Mouse (Mus musculus): Measurements from ENCODE around the gene Hnrnpm. TPM values are rescaled to one million over a fixed set of nuclear protein-coding genes. Genes with fewer than 3 reads are reported as not detected.

The Hnrnpm gene
- polyA plus RNA-seq, 1 experiment = 320 TPM

DNA sequence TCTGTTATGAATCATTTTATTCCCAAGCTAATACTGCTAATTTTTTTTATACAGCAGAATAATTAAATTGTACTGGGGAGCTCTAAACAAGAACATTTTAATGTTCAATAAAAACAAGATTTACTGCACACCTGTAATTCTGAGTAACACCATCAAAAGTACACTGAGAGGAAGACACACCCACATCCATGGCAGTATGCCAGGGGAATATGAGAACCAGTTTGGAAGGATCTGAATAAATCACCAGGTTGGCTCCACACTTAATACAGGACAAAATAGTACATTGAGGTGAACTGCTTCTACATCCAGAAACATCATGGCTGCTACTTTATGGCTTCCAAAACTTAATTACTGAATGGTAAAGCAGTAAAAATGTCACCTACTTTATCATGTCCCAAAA is 11.2 kb downstream of the Hnrnpm start:
- H3K4me1 ChIP-seq (ENCODE audit: control insufficient read depth, insufficient read depth, low read length) = peaks cover 22% of the 10 kb centered on the region
- no peak overlapping the region for H3K27ac ChIP-seq (ENCODE audit: insufficient read depth, low read depth, low read length)
- H3K4me3 ChIP-seq (ENCODE audit: insufficient read depth, low read length) = no peak overlapping the region
- no peak for TF ChIP-seq POLR2A (IDR thresholded peaks at IDR 0.05; ENCODE audit: borderline replicate concordance, low read depth, low read length)
- no peak for TF ChIP-seq CTCF (IDR thresholded peaks at IDR 0.05; ENCODE audit: low read depth, low read length)

- peaks cover 12% of the 10 kb centered on the region for H3K4me1 ChIP-seq (ENCODE audit: control insufficient read depth, insufficient read depth, low read length)
- H3K4me3 ChIP-seq (ENCODE audit: insufficient read depth, low read length) = no peak overlapping the region
- TF ChIP-seq CTCF (IDR thresholded peaks at IDR 0.05; ENCODE audit: low read depth, low read length) (no peak), POLR2A (IDR thresholded peaks at IDR 0.05; ENCODE audit: borderline replicate concordance, low read depth, low read length) (no peak)
- H3K27ac ChIP-seq (ENCODE audit: insufficient read depth, low read depth, low read length) = no peak overlapping the region
Observed at GRCm38 (mm10) chr17:33673837-33674236, 12.8 kb downstream of the Hnrnpm start.

- peaks cover 7% of the 10 kb centered on the region; the same call in 1 of the 2 replicates for H3K4me1 ChIP-seq (ENCODE audit: control insufficient read depth, insufficient read depth, low read length)
- TF ChIP-seq POLR2A (IDR thresholded peaks at IDR 0.05; ENCODE audit: borderline replicate concordance, low read depth, low read length) = no peak
- TF ChIP-seq CTCF (IDR thresholded peaks at IDR 0.05; ENCODE audit: low read depth, low read length) = no peak
- no peak overlapping the region for H3K4me3 ChIP-seq (ENCODE audit: insufficient read depth, low read length)
- H3K27ac ChIP-seq (ENCODE audit: insufficient read depth, low read depth, low read length) = no peak overlapping the region
Observed at GRCm38 (mm10) chr17:33669681-33670080, 17.0 kb downstream of the Hnrnpm start.

GRCm38 (mm10) chr17:33666813-33667212 is 19.8 kb downstream of the Hnrnpm start:
- H3K27ac ChIP-seq (ENCODE audit: insufficient read depth, low read depth, low read length) = no peak overlapping the region
- no peak overlapping the region for H3K4me3 ChIP-seq (ENCODE audit: insufficient read depth, low read length)
- TF ChIP-seq POLR2A (IDR thresholded peaks at IDR 0.05; ENCODE audit: borderline replicate concordance, low read depth, low read length) (no peak), CTCF (IDR thresholded peaks at IDR 0.05; ENCODE audit: low read depth, low read length) (no peak)
- no peaks in the 10 kb centered on the region for H3K4me1 ChIP-seq (ENCODE audit: control insufficient read depth, insufficient read depth, low read length)

GRCm38 (mm10) chr17:33649781-33650475 is 36.7 kb downstream of the Hnrnpm start:
- Histone ChIP-seq H3K27ac (ENCODE audit: insufficient read depth, low read depth, low read length) (no peak overlapping the region), H3K4me1 (ENCODE audit: control insufficient read depth, insufficient read depth, low read length) (no peaks in the 10 kb centered on the region), H3K4me3 (ENCODE audit: insufficient read depth, low read length) (no peak overlapping the region)
- TF ChIP-seq POLR2A (IDR thresholded peaks at IDR 0.05; ENCODE audit: borderline replicate concordance, low read depth, low read length) (no peak), CTCF (IDR thresholded peaks at IDR 0.05; ENCODE audit: low read depth, low read length) (no peak)

GRCm38 (mm10) chr17:33645073-33645472 is 41.6 kb downstream of the Hnrnpm start:
- Histone ChIP-seq H3K4me3 (ENCODE audit: insufficient read depth, low read length) (no peak overlapping the region), H3K4me1 (ENCODE audit: control insufficient read depth, insufficient read depth, low read length) (peaks cover 19% of the 10 kb centered on the region), H3K27ac (ENCODE audit: insufficient read depth, low read depth, low read length) (no peak overlapping the region)
- no peak for TF ChIP-seq CTCF (IDR thresholded peaks at IDR 0.05; ENCODE audit: low read depth, low read length)

- peaks cover 28% of the 10 kb centered on the region for H3K4me1 ChIP-seq (ENCODE audit: control insufficient read depth, insufficient read depth, low read length)
- TF ChIP-seq POLR2A (IDR thresholded peaks at IDR 0.05; ENCODE audit: borderline replicate concordance, low read depth, low read length) (no peak), CTCF (IDR thresholded peaks at IDR 0.05; ENCODE audit: low read depth, low read length) (no peak)
Observed at GRCm38 (mm10) chr17:33644068-33644467, 42.6 kb downstream of the Hnrnpm start.

DNA sequence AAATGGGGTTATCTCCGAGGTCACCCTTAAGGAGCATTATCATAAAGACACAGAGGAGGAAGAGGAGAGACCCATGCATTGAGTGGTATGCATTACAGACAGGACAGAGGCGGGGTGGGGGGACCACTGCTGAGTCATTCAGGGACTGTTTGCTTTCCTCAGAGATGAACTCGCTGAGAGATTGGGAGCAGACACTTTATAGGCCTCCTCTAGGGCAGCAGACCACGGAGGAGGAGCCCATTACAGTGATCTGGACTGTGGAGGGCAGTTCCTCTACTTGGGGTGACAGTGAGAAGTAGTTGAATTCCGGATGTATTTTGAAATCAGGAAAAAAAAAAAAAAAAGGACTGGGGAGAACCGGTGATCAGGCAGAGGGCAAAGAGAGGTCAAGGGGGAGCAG is 46.9 kb downstream of the Hnrnpm start:
- TF ChIP-seq POLR2A (IDR thresholded peaks at IDR 0.05; ENCODE audit: borderline replicate concordance, low read depth, low read length) (no peak), CTCF (IDR thresholded peaks at IDR 0.05; ENCODE audit: low read depth, low read length) (no peak)
- H3K4me3 ChIP-seq (ENCODE audit: insufficient read depth, low read length) = no peak overlapping the region
- H3K27ac ChIP-seq (ENCODE audit: insufficient read depth, low read depth, low read length) = peak overlapping the region; percentile 87
- H3K4me1 ChIP-seq (ENCODE audit: control insufficient read depth, insufficient read depth, low read length) = peaks cover 49% of the 10 kb centered on the region

More at GRCm38 (mm10) chr17:33644068-33644467, 42.6 kb downstream of the Hnrnpm start:
- no peak overlapping the region for H3K27ac ChIP-seq (ENCODE audit: insufficient read depth, low read depth, low read length)
- no peak overlapping the region for H3K4me3 ChIP-seq (ENCODE audit: insufficient read depth, low read length)

- Histone ChIP-seq H3K27ac (ENCODE audit: insufficient read depth, low read depth, low read length) (peak within 1 kb of the TSS; percentile 36), H3K4me1 (ENCODE audit: control insufficient read depth, insufficient read depth, low read length) (peaks cover 49% of the 10 kb centered on the region), H3K4me3 (ENCODE audit: insufficient read depth, low read length) (no peak within 1 kb of the TSS)
- TF ChIP-seq CTCF (IDR thresholded peaks at IDR 0.05; ENCODE audit: low read depth, low read length) (no peak), POLR2A (IDR thresholded peaks at IDR 0.05; ENCODE audit: borderline replicate concordance, low read depth, low read length) (no peak)
Observed at GRCm38 (mm10) chr17:33637516-33638276, 49.0 kb downstream of the Hnrnpm start, which contains the start of gene Pram1. TSS of gene Pram1 (plus strand) at chr17:33638056.

GRCm38 (mm10) chr17:33637038-33637437 is 49.6 kb downstream of the Hnrnpm start:
- no peak overlapping the region for H3K27ac ChIP-seq (ENCODE audit: insufficient read depth, low read depth, low read length)
- TF ChIP-seq POLR2A (IDR thresholded peaks at IDR 0.05; ENCODE audit: borderline replicate concordance, low read depth, low read length) (no peak), CTCF (IDR thresholded peaks at IDR 0.05; ENCODE audit: low read depth, low read length) (no peak)

More at GRCm38 (mm10) chr17:33637038-33637437, 49.6 kb downstream of the Hnrnpm start:
- Histone ChIP-seq H3K4me3 (ENCODE audit: insufficient read depth, low read length) (no peak overlapping the region), H3K4me1 (ENCODE audit: control insufficient read depth, insufficient read depth, low read length) (peaks cover 48% of the 10 kb centered on the region)
